Mouse (Mus musculus): ENCODE data around the gene Sdk2. TPM values are rescaled to one million over a fixed set of nuclear protein-coding genes. Genes with fewer than 3 reads are reported as not detected.

The Sdk2 gene
- polyA plus RNA-seq, 1 experiment: 7.4 TPM

DNA sequence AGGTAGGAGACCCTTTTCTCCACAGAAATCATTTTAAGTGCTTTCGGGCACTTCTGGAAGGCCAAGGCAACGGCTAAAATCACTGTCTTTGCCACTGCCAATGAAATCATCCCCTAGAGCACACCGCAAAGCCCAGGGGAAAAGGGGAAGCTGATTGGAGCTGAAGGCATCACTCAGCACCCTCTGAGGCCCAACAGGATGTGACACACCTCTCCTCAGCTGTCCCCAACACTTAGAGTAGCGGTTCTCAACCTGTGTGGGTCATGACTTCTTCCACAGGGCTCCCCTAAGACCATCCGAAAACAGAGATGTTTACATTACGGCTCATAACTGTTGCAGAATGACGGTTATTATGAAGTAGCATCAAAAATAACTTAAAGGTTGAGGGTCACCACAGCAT, 305.2 kb downstream of the Sdk2 start:
- TF ChIP-seq CTCF (IDR thresholded peaks at IDR 0.05; ENCODE audit: extremely low read depth, insufficient read depth, low read length) (no peak), POLR2A (IDR thresholded peaks at IDR 0.05; ENCODE audit: extremely low read depth, insufficient read depth, low read length) (no peak)
- Histone ChIP-seq H3K27ac (ENCODE audit: insufficient read depth, low read length) (no peak overlapping the region), H3K4me3 (ENCODE audit: insufficient read depth, low read length) (no peak overlapping the region), H3K4me1 (ENCODE audit: control insufficient read depth, insufficient read depth, low read length) (no peaks in the 10 kb centered on the region)

DNA sequence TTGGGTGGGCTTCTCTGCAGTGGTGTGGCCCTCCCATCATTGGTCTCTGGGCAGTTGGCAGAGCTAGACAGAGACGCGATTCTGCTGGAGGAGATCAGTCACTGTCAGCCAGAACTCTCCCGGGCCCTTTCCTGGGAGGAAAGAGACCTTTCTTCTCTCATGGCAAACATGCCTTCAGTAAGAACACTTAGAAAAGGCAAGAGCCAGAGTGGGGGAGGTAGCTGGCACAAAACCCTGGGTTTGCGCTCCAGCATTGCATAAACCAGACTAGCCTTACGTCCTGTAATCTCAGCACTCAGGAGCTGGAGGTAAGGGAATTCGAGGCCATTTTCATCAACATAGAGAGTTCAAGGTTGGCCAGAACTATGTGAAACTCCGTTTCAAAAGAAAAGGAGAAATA, 306.4 kb downstream of the Sdk2 start:
- TF ChIP-seq CTCF (IDR thresholded peaks at IDR 0.05; ENCODE audit: extremely low read depth, insufficient read depth, low read length): no peak
- H3K4me3 ChIP-seq (ENCODE audit: insufficient read depth, low read length): no peak overlapping the region
- H3K4me1 ChIP-seq (ENCODE audit: control insufficient read depth, insufficient read depth, low read length): no peaks in the 10 kb centered on the region
- no peak overlapping the region for H3K27ac ChIP-seq (ENCODE audit: insufficient read depth, low read length)

DNA sequence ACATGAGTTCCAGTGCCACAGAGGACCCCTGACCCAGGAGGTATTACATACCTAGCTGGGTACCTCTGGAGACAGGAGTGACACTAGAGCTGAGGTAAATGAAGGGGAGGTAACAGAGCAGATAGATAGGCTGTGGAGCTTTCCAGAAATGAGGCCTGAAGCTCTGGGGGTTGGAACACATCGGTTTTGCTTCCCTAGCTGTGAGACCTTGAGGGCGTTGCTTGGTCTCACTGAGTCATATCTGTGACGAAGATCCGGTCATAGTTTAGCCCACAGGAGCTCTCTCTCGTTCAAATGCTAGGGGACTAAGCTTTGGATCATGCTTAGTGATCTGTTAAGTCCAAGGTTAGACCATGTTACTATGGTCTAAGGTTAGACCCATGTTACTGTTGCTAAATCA, 308.0 kb downstream of the Sdk2 start:
- H3K4me3 ChIP-seq (ENCODE audit: insufficient read depth, low read length): no peak overlapping the region
- H3K27ac ChIP-seq (ENCODE audit: insufficient read depth, low read length): no peak overlapping the region
- H3K4me1 ChIP-seq (ENCODE audit: control insufficient read depth, insufficient read depth, low read length): no peaks in the 10 kb centered on the region
- TF ChIP-seq CTCF (IDR thresholded peaks at IDR 0.05; ENCODE audit: extremely low read depth, insufficient read depth, low read length): no peak
- TF ChIP-seq POLR2A (IDR thresholded peaks at IDR 0.05; ENCODE audit: extremely low read depth, insufficient read depth, low read length): no peak

DNA sequence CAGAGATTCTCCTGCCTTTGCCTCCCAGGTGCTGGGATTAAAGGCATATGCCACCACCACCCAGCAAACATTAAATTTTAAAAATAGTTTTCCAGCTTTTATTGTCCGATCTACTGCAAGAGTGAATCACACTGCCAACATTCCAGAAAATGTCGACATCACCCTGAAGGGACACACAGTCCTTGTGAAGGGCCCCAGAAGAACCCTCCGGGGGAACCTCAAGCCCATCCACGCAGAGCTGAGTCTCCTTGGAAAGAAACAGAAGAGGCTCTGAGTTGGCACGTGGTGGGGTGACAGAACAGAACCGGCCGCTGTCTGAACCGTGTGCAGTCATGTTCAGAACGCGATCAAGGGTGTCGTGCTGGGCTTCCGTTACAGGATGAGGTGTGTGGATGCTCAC, 310.3 kb downstream of the Sdk2 start:
- H3K4me1 ChIP-seq (ENCODE audit: control insufficient read depth, insufficient read depth, low read length): no peaks in the 10 kb centered on the region
- H3K4me3 ChIP-seq (ENCODE audit: insufficient read depth, low read length): no peak overlapping the region
- no peak for TF ChIP-seq POLR2A (IDR thresholded peaks at IDR 0.05; ENCODE audit: extremely low read depth, insufficient read depth, low read length)
- H3K27ac ChIP-seq (ENCODE audit: insufficient read depth, low read length): no peak overlapping the region

DNA sequence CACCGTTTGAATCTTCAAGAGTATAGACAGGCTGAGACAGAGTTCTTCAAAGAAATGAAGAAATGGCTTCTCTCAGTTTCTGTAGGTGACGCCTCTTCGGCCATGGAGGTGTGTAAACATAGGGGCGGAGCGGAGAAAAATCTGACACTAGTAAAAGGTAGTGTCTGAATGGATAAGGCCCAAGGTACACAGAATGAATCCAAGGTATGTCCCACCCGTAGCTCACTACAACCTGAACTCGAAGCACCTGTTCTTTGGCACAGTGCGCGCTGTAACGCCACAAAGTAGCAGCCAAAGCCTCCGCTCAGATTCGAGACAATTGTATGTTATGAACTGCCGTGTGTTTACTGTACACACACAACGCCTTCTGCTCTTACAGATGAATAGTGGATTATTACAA, 311.0 kb downstream of the Sdk2 start:
- no peak overlapping the region for H3K27ac ChIP-seq (ENCODE audit: insufficient read depth, low read length)
- no peak overlapping the region for H3K4me3 ChIP-seq (ENCODE audit: insufficient read depth, low read length)
- H3K4me1 ChIP-seq (ENCODE audit: control insufficient read depth, insufficient read depth, low read length): no peaks in the 10 kb centered on the region
- TF ChIP-seq CTCF (IDR thresholded peaks at IDR 0.05; ENCODE audit: extremely low read depth, insufficient read depth, low read length) (no peak), POLR2A (IDR thresholded peaks at IDR 0.05; ENCODE audit: extremely low read depth, insufficient read depth, low read length) (no peak)

DNA sequence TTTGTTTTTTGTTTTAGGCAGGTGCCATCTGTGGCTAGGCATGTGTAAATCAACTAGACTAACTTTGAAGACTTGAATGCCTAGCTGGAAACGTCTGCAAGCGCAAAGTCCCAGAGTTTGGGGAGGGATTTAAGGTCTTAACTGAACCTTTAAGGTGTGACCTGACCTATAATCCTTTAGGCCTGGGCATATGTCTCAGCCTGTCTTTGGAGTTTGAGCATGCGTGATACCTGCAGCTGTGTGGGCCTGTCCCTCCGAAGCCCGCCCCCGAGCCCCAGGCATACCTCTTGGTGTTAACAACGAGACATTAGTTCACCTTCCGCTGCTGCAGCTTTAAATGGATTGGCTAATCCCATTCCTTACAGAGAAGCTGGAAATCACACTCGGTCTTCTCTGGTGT, 312.0 kb downstream of the Sdk2 start:
- Histone ChIP-seq H3K4me3 (ENCODE audit: insufficient read depth, low read length) (no peak overlapping the region), H3K27ac (ENCODE audit: insufficient read depth, low read length) (no peak overlapping the region), H3K4me1 (ENCODE audit: control insufficient read depth, insufficient read depth, low read length) (no peaks in the 10 kb centered on the region)
- TF ChIP-seq CTCF (IDR thresholded peaks at IDR 0.05; ENCODE audit: extremely low read depth, insufficient read depth, low read length) (no peak), POLR2A (IDR thresholded peaks at IDR 0.05; ENCODE audit: extremely low read depth, insufficient read depth, low read length) (no peak)

DNA sequence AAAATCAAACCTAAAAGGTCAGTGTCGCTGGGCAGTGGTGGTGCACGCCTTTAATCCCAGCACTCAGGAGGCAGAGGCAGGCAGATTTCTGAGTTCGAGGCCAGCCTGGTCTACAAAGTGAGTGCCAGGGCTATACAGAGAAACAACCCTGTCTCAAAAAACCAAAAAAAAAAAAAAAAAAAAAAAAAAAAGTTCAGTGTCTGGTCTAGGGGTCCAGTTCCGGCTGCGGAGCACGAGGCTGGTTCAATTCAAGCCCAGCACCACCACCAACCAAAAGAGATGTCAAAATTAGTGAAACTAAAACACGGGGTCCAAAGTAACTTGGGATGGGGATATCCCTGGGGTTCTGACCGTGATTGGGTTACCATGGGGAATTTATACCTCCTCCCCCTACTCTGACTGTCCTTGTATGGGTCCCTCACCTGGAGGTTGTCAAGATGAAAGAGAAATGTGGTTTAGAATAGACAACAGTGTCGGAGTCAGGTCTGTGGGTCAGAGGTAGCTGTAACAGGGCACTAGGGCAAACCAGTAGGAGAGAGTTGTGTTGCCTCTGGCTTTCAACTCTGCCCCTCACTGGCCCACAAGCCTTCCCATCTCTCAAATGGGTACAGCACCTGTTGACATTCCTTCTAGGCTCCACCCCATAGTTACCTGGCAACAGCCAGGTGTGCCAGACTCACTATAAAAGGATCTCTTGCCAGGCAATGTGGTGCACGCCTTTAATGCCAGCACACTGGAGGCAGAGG, 314.0 kb downstream of the Sdk2 start:
- Histone ChIP-seq H3K4me3 (ENCODE audit: insufficient read depth, low read length) (no peak overlapping the region), H3K27ac (ENCODE audit: insufficient read depth, low read length) (no peak overlapping the region), H3K4me1 (ENCODE audit: control insufficient read depth, insufficient read depth, low read length) (no peaks in the 10 kb centered on the region)
- TF ChIP-seq CTCF (IDR thresholded peaks at IDR 0.05; ENCODE audit: extremely low read depth, insufficient read depth, low read length) (no peak), POLR2A (IDR thresholded peaks at IDR 0.05; ENCODE audit: extremely low read depth, insufficient read depth, low read length) (no peak)

DNA sequence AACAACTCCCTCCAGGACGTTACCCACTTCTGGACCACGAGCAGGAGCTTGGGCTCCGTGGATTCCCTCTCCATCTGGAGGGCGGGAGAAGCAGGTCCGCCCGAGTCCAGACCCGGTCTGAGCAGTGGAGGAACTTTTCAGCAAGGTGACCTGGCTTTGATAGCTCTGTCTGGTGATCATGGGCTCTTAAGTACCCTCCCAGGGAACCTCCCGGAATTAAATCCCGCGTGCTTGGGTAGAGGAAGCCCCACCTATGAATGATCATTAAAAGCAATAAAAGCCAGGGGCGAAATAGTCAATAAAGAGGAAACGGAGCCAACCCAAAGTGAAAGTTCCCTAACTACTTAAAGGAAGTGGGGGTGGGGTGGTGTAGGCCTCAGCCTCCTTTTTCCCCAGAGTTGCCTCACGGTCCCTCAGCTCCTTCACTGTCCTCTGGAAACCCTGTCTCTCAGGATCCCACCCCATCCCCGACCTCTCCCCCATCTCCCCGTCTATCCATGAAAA, 314.6 kb downstream of the Sdk2 start:
- Histone ChIP-seq H3K4me1 (ENCODE audit: control insufficient read depth, insufficient read depth, low read length) (no peaks in the 10 kb centered on the region), H3K27ac (ENCODE audit: insufficient read depth, low read length) (0 out of 2 replicates have a peak overlapping the region, but pooled peaks have one; percentile 19), H3K4me3 (ENCODE audit: insufficient read depth, low read length) (peak overlapping the region; percentile 78)
- TF ChIP-seq CTCF (IDR thresholded peaks at IDR 0.05; ENCODE audit: extremely low read depth, insufficient read depth, low read length): no peak

DNA sequence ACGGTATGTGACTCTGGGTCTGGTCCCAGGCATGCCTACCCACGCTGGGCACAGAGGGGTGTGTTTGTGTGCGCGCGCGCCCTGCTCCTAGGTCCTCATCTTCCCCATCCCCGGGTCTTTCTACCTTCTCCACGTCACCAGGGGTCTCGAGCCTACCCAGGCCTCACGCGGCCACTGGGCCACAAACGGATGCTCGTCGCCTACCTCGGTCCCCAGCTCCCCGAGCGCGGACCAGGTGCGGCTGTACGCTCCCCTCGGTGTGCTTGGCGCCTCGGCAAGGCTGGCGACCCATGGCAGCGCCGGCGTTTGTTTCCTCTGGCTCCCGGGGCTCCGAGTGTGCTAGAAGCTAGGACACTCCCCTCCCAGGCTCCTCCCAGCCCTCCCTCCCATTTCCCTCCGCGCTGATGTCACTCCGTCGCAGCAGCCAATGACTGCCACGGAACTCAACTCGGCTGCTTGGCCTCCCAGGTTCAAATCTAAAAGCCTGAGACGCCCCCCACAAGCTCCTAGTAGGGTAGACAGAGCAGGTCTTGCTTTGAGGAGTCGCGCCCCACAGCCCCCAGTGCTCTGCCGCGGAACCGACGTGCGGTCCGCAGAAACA, 315.3 kb downstream of the Sdk2 start, which contains the start of gene Cdc42ep4:
TSS of gene Cdc42ep4 (minus strand) at position 398 of the 601 bp plus-strand sequence.
- Histone ChIP-seq H3K27ac (ENCODE audit: insufficient read depth, low read length) (peak within 1 kb of the TSS; percentile 90), H3K4me1 (ENCODE audit: control insufficient read depth, insufficient read depth, low read length) (no peaks in the 10 kb centered on the region)

More for the DNA sequence above, 315.3 kb downstream of the Sdk2 start, which contains the start of gene Cdc42ep4:
- no peak for TF ChIP-seq CTCF (IDR thresholded peaks at IDR 0.05; ENCODE audit: extremely low read depth, insufficient read depth, low read length)
- peak; percentile 82; the same call in 1 of the 2 replicates for TF ChIP-seq POLR2A (IDR thresholded peaks at IDR 0.05; ENCODE audit: extremely low read depth, insufficient read depth, low read length)
- peak within 1 kb of the TSS; percentile 78 for H3K4me3 ChIP-seq (ENCODE audit: insufficient read depth, low read length)

Data from cortical plate, adult 2 months (tissue).